Mouse (Mus musculus): ENCODE data around the gene Nckap1.

GRCm38 (mm10) chr2:80582356-80582755 is 1.2 kb upstream of the Nckap1 start:
- no peak for TF ChIP-seq CTCF (IDR thresholded peaks at IDR 0.05; ENCODE audit: borderline replicate concordance, insufficient read depth, low read length)
- no peak for TF ChIP-seq POLR2A (IDR thresholded peaks at IDR 0.05; ENCODE audit: low read depth, low read length)
